Mouse (Mus musculus) inflammation-experienced regulatory T-cells, adult 6 months (primary cell): ENCODE measurements around the gene Tdrkh. TPM values are rescaled to one million over a fixed set of nuclear protein-coding genes. Genes with fewer than 3 reads are reported as not detected.

Experiments used
- ATAC-seq: one replicate; pipeline ENCODE4 v1.8.0; 2017
- polyA plus RNA-seq, 3 experiments: library from polyadenylated mRNA; unstranded; fragments of 100-300 nt; shearing (Covaris generic); gene quantifications; one replicate each; pipeline ENCODE4 v1.2.1; 2017

Tdrkh gene
- polyA plus RNA-seq, 3 experiments from 2014 or later, result 4.8 to 11.2 (median 7.8) TPM

- ATAC-seq, result no peak
Measured at GRCm38 (mm10) chr3:94391001-94391400, 22.1 kb upstream of the Tdrkh start.

- ATAC-seq, result no peak
Measured at GRCm38 (mm10) chr3:94392128-94392527, 20.9 kb upstream of the Tdrkh start.

GRCm38 (mm10) chr3:94393049-94393448 is 20.0 kb upstream of the Tdrkh start:
- no peak for ATAC-seq

GRCm38 (mm10) chr3:94396336-94396735 is 16.7 kb upstream of the Tdrkh start:
- no peak for ATAC-seq

GRCm38 (mm10) chr3:94396851-94397250 is 16.2 kb upstream of the Tdrkh start:
- ATAC-seq, result no peak

- ATAC-seq, result no peak
Measured at GRCm38 (mm10) chr3:94398217-94398616, 14.9 kb upstream of the Tdrkh start, which contains the start of gene Lingo4. Gene Lingo4, plus strand, starts transcription at chr3:94398517.

- no peak for ATAC-seq
Measured at GRCm38 (mm10) chr3:94398943-94399481, 14.1 kb upstream of the Tdrkh start.

- ATAC-seq, result no peak
Measured at GRCm38 (mm10) chr3:94399663-94400310, 13.3 kb upstream of the Tdrkh start.

GRCm38 (mm10) chr3:94402451-94402850 is 10.6 kb upstream of the Tdrkh start:
- no peak for ATAC-seq

- no peak for ATAC-seq
Measured at GRCm38 (mm10) chr3:94404366-94405054, 8.6 kb upstream of the Tdrkh start.

GRCm38 (mm10) chr3:94405561-94405960 is 7.5 kb upstream of the Tdrkh start:
- ATAC-seq, result no peak

- peak; percentile 6 for ATAC-seq
Measured at GRCm38 (mm10) chr3:94412530-94412929, 543 bp upstream of the Tdrkh start.

GRCm38 (mm10) chr3:94430980-94431379 is 17.9 kb downstream of the Tdrkh start:
- no peak for ATAC-seq

GRCm38 (mm10) chr3:94434305-94434704 is 21.2 kb downstream of the Tdrkh start:
- ATAC-seq, result no peak

GRCm38 (mm10) chr3:94436420-94436819 is 23.3 kb downstream of the Tdrkh start:
- no peak for ATAC-seq

GRCm38 (mm10) chr3:94441182-94441581 is 28.1 kb downstream of the Tdrkh start:
- ATAC-seq, result no peak

- ATAC-seq, result peak; percentile 90
Measured at GRCm38 (mm10) chr3:94442951-94443596, 30.0 kb downstream of the Tdrkh start, which contains the start of gene Mrpl9. Gene Mrpl9, plus strand, starts transcription at chr3:94443318.

GRCm38 (mm10) chr3:94443597-94443964 is 30.5 kb downstream of the Tdrkh start, which contains the start of gene Oaz3:
Gene Oaz3, minus strand, starts transcription at chr3:94443915.
- peak; percentile 47 for ATAC-seq

GRCm38 (mm10) chr3:94449377-94449776 is 36.3 kb downstream of the Tdrkh start:
- no peak for ATAC-seq

GRCm38 (mm10) chr3:94456529-94457000 is 43.5 kb downstream of the Tdrkh start:
- peak; percentile 75 for ATAC-seq

GRCm38 (mm10) chr3:94457055-94457454 is 44.0 kb downstream of the Tdrkh start:
- no peak for ATAC-seq

GRCm38 (mm10) chr3:94459834-94460233 is 46.8 kb downstream of the Tdrkh start:
- ATAC-seq, result no peak

- ATAC-seq, result no peak
Measured at GRCm38 (mm10) chr3:94463926-94464578, 51.0 kb downstream of the Tdrkh start.
